Mouse (Mus musculus): ENCODE measurements around the gene Fbln2.

The Fbln2 gene

GRCm38 (mm10) chr6:91228980-91229379 is 16.7 kb downstream of the Fbln2 start:
- DNase-seq (ENCODE audit: extremely low read depth, low read depth): no peak

GRCm38 (mm10) chr6:91231000-91231399 is 18.7 kb downstream of the Fbln2 start:
- DNase-seq (ENCODE audit: extremely low read depth, low read depth): no peak

GRCm38 (mm10) chr6:91231523-91231922 is 19.3 kb downstream of the Fbln2 start:
- no peak for DNase-seq (ENCODE audit: extremely low read depth, low read depth)

- no peak for DNase-seq (ENCODE audit: extremely low read depth, low read depth)
These were observed 20.8 kb downstream of the Fbln2 start for GRCm38 (mm10) chr6:91233011-91233410.

GRCm38 (mm10) chr6:91233424-91234015 is 21.3 kb downstream of the Fbln2 start:
- DNase-seq (ENCODE audit: extremely low read depth, low read depth): no peak

GRCm38 (mm10) chr6:91236006-91236405 is 23.8 kb downstream of the Fbln2 start:
- DNase-seq (ENCODE audit: extremely low read depth, low read depth): peak; percentile 73

- peak; percentile 10 for DNase-seq (ENCODE audit: extremely low read depth, low read depth)
These were observed 24.2 kb downstream of the Fbln2 start for GRCm38 (mm10) chr6:91236429-91236828.

GRCm38 (mm10) chr6:91237273-91237672 is 25.0 kb downstream of the Fbln2 start:
- DNase-seq (ENCODE audit: extremely low read depth, low read depth): peak; percentile 93

GRCm38 (mm10) chr6:91240537-91240936 is 28.3 kb downstream of the Fbln2 start:
- DNase-seq (ENCODE audit: extremely low read depth, low read depth): no peak

GRCm38 (mm10) chr6:91240964-91241363 is 28.7 kb downstream of the Fbln2 start:
- DNase-seq (ENCODE audit: extremely low read depth, low read depth): no peak

- DNase-seq (ENCODE audit: extremely low read depth, low read depth): no peak
These were observed 31.1 kb downstream of the Fbln2 start for GRCm38 (mm10) chr6:91243395-91243794.

GRCm38 (mm10) chr6:91244331-91244730 is 32.1 kb downstream of the Fbln2 start:
- DNase-seq (ENCODE audit: extremely low read depth, low read depth): no peak

- DNase-seq (ENCODE audit: extremely low read depth, low read depth): no peak
These were observed 33.1 kb downstream of the Fbln2 start for GRCm38 (mm10) chr6:91245331-91245730.

- DNase-seq (ENCODE audit: extremely low read depth, low read depth): no peak
These were observed 35.1 kb downstream of the Fbln2 start for GRCm38 (mm10) chr6:91247343-91247742.

- DNase-seq (ENCODE audit: extremely low read depth, low read depth): no peak
These were observed 36.4 kb downstream of the Fbln2 start for GRCm38 (mm10) chr6:91248627-91249026.

- no peak for DNase-seq (ENCODE audit: extremely low read depth, low read depth)
These were observed 37.5 kb downstream of the Fbln2 start for GRCm38 (mm10) chr6:91249797-91250196.

GRCm38 (mm10) chr6:91259440-91260120 is 47.3 kb downstream of the Fbln2 start:
- DNase-seq (ENCODE audit: extremely low read depth, low read depth): peak; percentile 66

- peak; percentile 77 for DNase-seq (ENCODE audit: extremely low read depth, low read depth)
These were observed 48.2 kb downstream of the Fbln2 start for GRCm38 (mm10) chr6:91260347-91260986.

GRCm38 (mm10) chr6:91260987-91261367 is 48.7 kb downstream of the Fbln2 start:
- peak; percentile 55 for DNase-seq (ENCODE audit: extremely low read depth, low read depth)

- no peak for DNase-seq (ENCODE audit: extremely low read depth, low read depth)
These were observed 53.4 kb downstream of the Fbln2 start for GRCm38 (mm10) chr6:91265616-91266015.

GRCm38 (mm10) chr6:91266647-91267046 is 54.4 kb downstream of the Fbln2 start:
- DNase-seq (ENCODE audit: extremely low read depth, low read depth): no peak

GRCm38 (mm10) chr6:91268318-91268717 is 56.1 kb downstream of the Fbln2 start:
- no peak for DNase-seq (ENCODE audit: extremely low read depth, low read depth)

- no peak for DNase-seq (ENCODE audit: extremely low read depth, low read depth)
These were observed 65.3 kb downstream of the Fbln2 start for GRCm38 (mm10) chr6:91277549-91277948.
